Mouse (Mus musculus): ENCODE measurements around the gene Arvcf.

Gene Arvcf

DNA sequence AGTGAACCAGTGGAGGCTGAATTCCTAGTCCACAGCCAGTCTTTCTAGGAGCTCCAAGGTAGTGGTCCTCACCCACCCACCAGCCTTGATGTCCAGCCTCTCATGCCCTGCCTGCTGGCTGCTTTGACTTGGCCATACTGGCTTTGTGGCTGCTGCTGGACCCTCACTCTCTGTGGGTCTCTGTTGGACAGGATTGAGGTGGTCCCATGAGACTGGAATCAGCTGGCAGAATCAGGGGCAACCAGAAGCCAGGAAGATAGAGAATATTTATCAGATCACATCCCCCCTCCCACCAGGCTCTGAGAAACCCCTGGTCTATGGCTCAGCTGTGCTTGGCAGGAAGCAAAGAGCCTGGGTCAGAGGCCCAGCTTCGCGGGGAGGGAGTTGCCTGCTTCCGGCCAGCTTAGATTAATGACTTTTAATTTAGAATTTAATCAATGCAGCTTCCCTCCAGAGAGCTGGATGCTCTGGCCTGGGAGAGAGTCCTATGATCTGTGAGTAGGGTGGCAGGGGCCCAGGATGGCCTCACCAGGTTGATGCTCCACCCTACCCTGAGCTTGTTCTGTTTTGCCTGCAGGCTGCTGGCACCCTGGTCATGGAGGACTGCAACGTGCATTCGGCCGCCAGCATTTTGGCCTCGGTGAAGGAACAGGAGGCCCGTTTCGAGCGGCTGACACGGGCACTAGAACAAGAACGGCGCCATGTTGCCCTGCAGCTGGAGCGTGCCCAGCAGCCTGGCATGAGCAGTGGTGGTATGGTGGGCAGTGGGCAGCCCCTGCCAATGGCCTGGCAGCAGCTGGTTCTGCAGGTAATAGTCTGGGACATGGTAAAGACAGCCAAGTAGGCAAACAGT, 40.8 kb downstream of the Arvcf start:
- no peak for DNase-seq (ENCODE audit: low spot score in 2 of 2)

- DNase-seq (ENCODE audit: low spot score in 2 of 2) = no peak
Observed at GRCm38 (mm10) chr16:18390399-18390798, 42.4 kb downstream of the Arvcf start.

DNA sequence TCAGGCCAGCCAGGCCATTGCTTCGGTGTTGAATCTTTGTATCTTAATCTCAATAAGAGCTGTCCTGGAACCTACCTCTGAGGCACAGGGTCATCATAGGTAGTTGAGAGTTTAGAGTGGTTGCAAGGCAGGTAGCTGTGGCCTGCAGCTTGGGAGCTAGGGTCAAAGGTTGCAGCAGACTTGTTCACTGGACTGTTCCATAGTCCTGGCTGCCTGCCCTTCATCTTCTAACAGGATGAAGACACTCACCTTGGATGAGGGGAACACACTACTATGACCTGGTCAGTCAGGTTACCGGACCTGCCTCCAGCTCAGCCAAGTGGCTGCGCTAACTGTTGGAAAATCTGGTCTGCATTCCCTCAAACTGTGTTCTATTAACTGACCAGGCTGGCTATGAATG, 43.1 kb downstream of the Arvcf start:
- DNase-seq (ENCODE audit: low spot score in 2 of 2) = no peak

GRCm38 (mm10) chr16:18391728-18392127, 43.7 kb downstream of the Arvcf start:
- no peak for DNase-seq (ENCODE audit: low spot score in 2 of 2)

DNA sequence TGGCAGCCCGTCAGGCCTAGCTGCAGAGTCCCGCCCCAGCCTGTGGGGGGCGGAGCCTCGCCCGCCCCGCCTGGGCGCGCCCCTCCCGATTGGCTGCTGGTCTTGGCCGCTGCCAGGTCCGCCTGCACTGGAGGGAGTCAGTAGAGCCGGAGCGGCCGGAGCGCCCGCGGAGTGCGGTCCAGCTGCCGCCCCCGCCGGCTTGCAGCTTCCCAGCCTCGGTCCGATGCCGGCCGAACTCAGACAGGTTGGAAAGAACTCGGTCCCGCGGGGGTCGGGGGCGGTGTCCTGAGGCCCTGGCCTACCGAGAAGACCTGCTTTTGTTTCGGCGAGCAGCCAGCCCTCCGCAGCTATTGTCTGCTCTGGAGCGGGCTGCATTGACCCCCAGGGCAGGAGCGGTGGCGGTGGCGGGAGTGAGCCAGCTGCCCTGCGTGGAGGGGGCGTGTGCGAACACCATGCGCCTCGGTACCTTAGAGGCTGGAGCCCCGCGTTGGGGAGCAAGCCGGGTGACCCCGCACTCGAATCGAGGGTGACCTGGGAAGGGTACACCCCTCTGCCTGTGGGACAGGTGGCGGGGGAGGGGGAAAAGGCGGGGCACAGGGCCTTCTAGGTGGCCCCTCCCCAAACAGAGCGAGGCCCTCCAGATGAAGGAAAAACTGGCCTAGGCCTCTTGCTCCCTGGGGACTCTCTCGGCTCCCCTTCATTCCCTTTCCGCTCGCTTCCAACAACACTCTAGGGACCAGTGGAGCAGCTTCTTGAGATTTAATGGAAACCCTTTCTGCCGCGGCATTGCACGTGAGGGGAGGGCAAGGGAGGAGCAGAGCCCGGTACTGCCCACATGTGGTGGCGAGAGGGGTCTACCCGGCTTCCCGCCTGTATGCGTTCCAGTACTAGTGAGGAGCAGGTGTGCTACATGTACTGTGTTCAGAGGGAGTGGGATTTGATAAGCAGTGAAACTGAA, 44.8 kb downstream of the Arvcf start:
- DNase-seq (ENCODE audit: low spot score in 2 of 2) = peak; percentile 84

- no peak for DNase-seq (ENCODE audit: low spot score in 2 of 2)
Observed at GRCm38 (mm10) chr16:18393595-18393994, 45.6 kb downstream of the Arvcf start.

GRCm38 (mm10) chr16:18394056-18394455, 46.1 kb downstream of the Arvcf start:
- no peak for DNase-seq (ENCODE audit: low spot score in 2 of 2)

- DNase-seq (ENCODE audit: low spot score in 2 of 2) = no peak
Observed at GRCm38 (mm10) chr16:18394777-18395619, 47.0 kb downstream of the Arvcf start.

DNA sequence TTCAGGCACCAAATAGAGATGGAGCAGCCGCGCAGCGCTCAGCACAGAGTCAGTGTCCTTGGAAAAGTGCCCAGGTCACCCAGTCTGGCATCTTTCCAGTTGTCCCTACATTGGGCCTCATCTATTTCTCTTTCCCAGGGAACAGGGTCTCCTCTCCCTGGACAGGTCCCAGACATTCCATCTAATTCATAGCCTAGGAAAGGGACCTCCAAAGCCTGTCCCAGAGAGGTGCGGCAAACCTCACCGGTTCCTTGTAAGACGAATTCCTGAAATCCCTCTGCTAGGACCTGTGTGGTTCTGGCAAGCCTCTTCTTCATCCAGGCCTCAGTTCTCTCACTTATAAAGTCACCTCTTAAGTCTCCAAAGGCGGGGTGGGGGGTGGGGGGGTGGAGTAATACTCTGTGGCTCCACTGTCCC, 47.6 kb downstream of the Arvcf start:
- DNase-seq (ENCODE audit: low spot score in 2 of 2) = no peak

GRCm38 (mm10) chr16:18396201-18396600, 48.2 kb downstream of the Arvcf start:
- no peak for DNase-seq (ENCODE audit: low spot score in 2 of 2)

- DNase-seq (ENCODE audit: low spot score in 2 of 2) = no peak
Observed at GRCm38 (mm10) chr16:18396791-18397621, 49.0 kb downstream of the Arvcf start.

GRCm38 (mm10) chr16:18400028-18400427, 52.0 kb downstream of the Arvcf start:
- DNase-seq (ENCODE audit: low spot score in 2 of 2) = no peak

DNA sequence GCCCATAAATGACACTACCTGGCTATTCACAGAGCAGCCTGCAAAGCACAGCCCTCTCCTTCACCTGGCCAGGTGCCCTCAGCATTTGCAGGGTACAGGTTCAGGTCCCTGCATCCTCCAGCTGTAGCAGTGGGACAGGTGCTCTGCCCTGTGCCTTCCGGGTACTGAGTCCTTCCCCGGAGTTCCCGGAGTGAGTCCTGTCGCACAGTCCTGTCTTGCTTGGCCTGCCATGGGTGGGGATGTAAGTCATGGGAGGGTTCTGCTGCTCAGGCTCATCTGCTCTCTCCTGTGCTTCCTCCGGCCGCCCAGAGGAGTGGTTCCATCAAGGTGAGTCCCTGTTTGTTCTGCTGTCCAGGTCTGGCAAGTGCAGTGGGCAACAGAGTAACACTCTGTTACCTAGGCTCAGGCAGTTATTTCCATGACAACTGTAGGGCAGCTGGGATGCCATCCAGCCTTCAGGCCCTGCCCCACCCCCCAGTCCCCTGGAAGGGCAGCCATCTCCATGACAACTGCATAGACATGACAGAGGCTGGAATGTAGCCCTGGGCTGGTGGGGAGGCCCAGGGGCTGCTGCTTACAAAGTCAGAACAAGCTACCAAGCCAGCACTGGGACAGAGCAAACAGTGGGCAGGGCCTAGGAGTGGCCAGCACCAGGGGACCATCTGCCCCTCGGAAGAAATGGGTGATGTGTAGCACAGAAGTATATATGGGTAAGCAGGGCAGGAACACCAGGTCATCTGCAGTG, 52.7 kb downstream of the Arvcf start:
- DNase-seq (ENCODE audit: low spot score in 2 of 2) = no peak

- DNase-seq (ENCODE audit: low spot score in 2 of 2) = no peak
Observed at GRCm38 (mm10) chr16:18403285-18403684, 55.3 kb downstream of the Arvcf start.

GRCm38 (mm10) chr16:18405091-18405854, 57.3 kb downstream of the Arvcf start:
- no peak for DNase-seq (ENCODE audit: low spot score in 2 of 2)

DNA sequence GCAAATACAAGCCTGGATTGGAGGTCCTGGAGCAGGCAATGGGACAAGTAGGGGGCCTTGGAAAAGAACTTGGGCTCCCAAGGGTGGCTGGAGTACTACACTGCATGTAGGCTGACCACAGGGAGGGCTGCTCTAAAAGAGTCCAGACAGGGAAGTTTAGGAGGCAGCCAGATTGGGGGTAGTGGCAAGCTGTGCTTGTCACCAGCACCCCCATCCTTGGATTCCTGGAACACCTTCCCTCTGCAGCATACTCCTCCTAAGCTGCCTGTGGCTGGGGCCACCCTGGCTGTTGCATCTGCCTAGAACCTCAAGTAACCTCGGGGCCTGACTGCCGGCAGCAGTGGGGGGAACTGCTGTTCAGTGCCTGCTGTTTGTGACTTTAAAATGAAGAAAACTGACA, 57.9 kb downstream of the Arvcf start:
- DNase-seq (ENCODE audit: low spot score in 2 of 2) = no peak

DNA sequence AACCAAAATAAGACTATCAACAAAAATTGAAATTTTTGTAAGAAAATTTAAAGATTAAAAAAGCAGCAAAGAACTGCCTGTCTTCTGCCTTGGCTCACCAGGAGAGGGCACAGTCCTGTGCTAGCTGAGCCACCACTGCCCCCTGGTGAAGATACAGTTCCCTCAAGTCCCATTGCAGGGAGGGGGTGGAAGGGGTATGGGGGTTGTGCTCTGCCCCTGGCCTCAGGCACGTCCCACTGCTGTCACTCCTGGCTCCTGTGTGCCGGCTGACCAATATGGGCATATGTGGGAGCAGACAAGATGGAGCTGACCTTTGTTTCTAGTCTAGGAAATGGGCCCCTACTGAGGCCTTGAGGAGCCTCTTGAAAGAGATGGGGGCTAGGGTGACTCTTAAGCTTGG, 58.3 kb downstream of the Arvcf start:
- peak in 1 of 2 experiments; percentile 53 for DNase-seq (ENCODE audit: low spot score in 2 of 2)

DNA sequence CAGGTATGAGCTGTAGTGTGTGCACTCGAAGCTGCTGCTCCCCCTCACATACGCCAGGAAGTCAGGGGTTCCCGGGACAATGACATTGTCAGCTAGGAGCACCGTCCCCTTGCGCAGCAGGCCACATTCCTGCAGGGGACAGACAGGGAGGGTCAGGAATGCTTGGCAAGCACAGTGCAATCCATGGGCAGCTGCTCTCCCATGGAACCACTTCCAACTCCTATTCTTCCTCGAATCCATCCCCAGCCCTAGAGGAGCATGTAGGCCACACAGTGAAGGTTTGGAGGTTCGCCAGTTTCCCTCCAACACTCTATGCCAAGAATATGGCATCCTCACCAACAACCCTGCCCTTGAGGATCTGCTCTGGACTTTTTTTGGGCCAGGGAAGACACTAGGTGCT, 59.9 kb downstream of the Arvcf start:
- no peak for DNase-seq (ENCODE audit: low spot score in 2 of 2)

DNA sequence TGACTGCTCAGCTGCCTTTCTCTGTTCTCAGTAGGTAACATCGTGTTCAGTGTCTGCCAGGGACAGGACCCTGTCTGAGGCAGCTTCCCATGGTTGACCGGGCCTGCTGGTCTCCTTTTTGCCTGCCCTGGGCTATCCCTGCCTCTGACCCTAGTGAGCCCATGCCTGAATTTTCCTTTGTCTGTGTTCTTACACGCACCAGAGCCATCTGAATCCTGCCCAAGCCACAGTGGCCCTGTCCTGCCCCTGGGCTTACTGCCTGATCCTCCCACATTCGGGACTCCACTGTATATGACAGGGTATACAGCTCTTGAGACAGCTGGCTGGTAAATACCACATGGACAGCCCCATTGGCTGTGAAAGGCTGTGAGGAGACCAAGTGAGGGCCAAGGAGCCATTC, 61.8 kb downstream of the Arvcf start:
- no peak for DNase-seq (ENCODE audit: low spot score in 2 of 2)

All from spleen, postnatal 14 days (tissue).